Mouse (Mus musculus) limb, embryonic 13.5 days (tissue): ENCODE measurements around the gene Casz1. TPM values are rescaled to one million over a fixed set of nuclear protein-coding genes. Genes with fewer than 3 reads are reported as not detected.

Experiments
- ATAC-seq: fragments of 200-750 bp; cut with Nextera tagmentation; 2 replicates; pipeline ENCODE4 v1.8.0; 2017; ENCODE audit warnings: low read depth, moderate number of reproducible peaks, moderate TSS enrichment; ENCODE audit not compliant: low FRiP score
- H3K27ac ChIP-seq: fragments of 300-500 bp; sonication (generic); 2 replicates; pipeline ENCODE4 v1.5.1; 2015; ENCODE audit warnings: inconsistent platforms, mild to moderate bottlenecking, moderate library complexity
- H3K27me3 ChIP-seq: fragments of 300-500 bp; sonication (generic); 2 replicates; pipeline ENCODE4 v1.6.1; 2015; ENCODE audit warnings: mild to moderate bottlenecking, inconsistent platforms
- H3K36me3 ChIP-seq: fragments of 300-500 bp; sonication (generic); 2 replicates; pipeline ENCODE4 v1.6.1; 2015; ENCODE audit warnings: inconsistent platforms, mild to moderate bottlenecking, moderate library complexity
- H3K4me1 ChIP-seq: fragments of 300-500 bp; sonication (generic); 2 replicates; pipeline ENCODE4 v1.6.1; 2015; ENCODE audit warnings: inconsistent platforms
- H3K4me2 ChIP-seq: fragments of 300-500 bp; sonication (generic); replicated peaks from 2 replicates; pipeline ENCODE4 v1.6.1; 2015; ENCODE audit warnings: inconsistent platforms, mild to moderate bottlenecking, moderate library complexity
- H3K4me3 ChIP-seq: fragments of 300-500 bp; sonication (generic); 2 replicates; pipeline ENCODE4 v1.5.1; 2015; ENCODE audit warnings: moderate library complexity, mild to moderate bottlenecking, inconsistent platforms
- H3K9ac ChIP-seq: fragments of 300-500 bp; sonication (generic); 2 replicates; pipeline ENCODE4 v1.6.1; 2015; ENCODE audit warnings: mild to moderate bottlenecking, inconsistent platforms
- H3K9me3 ChIP-seq: fragments of 300-500 bp; sonication (generic); 2 replicates; pipeline ENCODE4 v1.6.1; 2016; ENCODE audit warnings: inconsistent platforms
- WGBS: fragments of 180-500 bp; shearing (Covaris S2); methylation state at CpG from one replicate; pipeline ENCODE4 v1.1.7; 2015; 5-methylcytosine and 5-hydroxymethylcytosine counted together
- polyA plus RNA-seq: library from polyadenylated mRNA; unstranded; fragments of >200 nt; fragmentation: Nextera tagmentation; extraction: Ambion mirVana; gene quantifications from 2 replicates; pipeline ENCODE4 v1.2.1, GENCODE M21; 2015

Gene Casz1
- polyA plus RNA-seq, 1 experiment from 2014 or later = 4.1 TPM

GRCm38 (mm10) chr4:148952328-148953222, 148.3 kb downstream of the Casz1 start:
- H3K27me3 ChIP-seq = peaks cover 93% of the 10 kb centered on the region
- peak overlapping the region; percentile 73 for H3K4me2 ChIP-seq
- peak overlapping the region; percentile 55 for H3K9ac ChIP-seq
- H3K4me3 ChIP-seq = peak overlapping the region; percentile 42
- H3K9me3 ChIP-seq = no peaks in the 10 kb centered on the region
- ATAC-seq = no peak
- no peak overlapping the region for H3K27ac ChIP-seq
- no peaks in the 10 kb centered on the region; the same call in 1 of the 2 replicates for H3K36me3 ChIP-seq
- peaks cover 72% of the 10 kb centered on the region for H3K4me1 ChIP-seq
- WGBS = 2% methylated on average over 68 of the region's 69 CpGs

- peaks cover 92% of the 10 kb centered on the region for H3K27me3 ChIP-seq
- ATAC-seq = no peak
- no peaks in the 10 kb centered on the region for H3K9me3 ChIP-seq
- H3K9ac ChIP-seq = no peak overlapping the region
- peaks cover 8% of the 10 kb centered on the region for H3K36me3 ChIP-seq
- H3K27ac ChIP-seq = no peak overlapping the region
- H3K4me3 ChIP-seq = no peak overlapping the region
- H3K4me2 ChIP-seq = no peak overlapping the region
- peaks cover 78% of the 10 kb centered on the region for H3K4me1 ChIP-seq
- WGBS = 82% methylated on average over 14 of the region's 14 CpGs
These were observed 151.0 kb downstream of the Casz1 start for GRCm38 (mm10) chr4:148955131-148955813.

GRCm38 (mm10) chr4:148960011-148960410, 155.8 kb downstream of the Casz1 start:
- Histone ChIP-seq H3K36me3 (peaks cover 40% of the 10 kb centered on the region), H3K4me3 (no peak overlapping the region), H3K4me2 (no peak overlapping the region), H3K4me1 (peaks cover 61% of the 10 kb centered on the region), H3K27me3 (peaks cover 88% of the 10 kb centered on the region), H3K9ac (no peak overlapping the region), H3K9me3 (no peaks in the 10 kb centered on the region), H3K27ac (no peak overlapping the region)
- WGBS = 75% methylated on average over 12 of the region's 12 CpGs
- no peak for ATAC-seq

GRCm38 (mm10) chr4:148961081-148961480, 156.9 kb downstream of the Casz1 start:
- H3K27me3 ChIP-seq = peaks cover 84% of the 10 kb centered on the region
- H3K36me3 ChIP-seq = peaks cover 40% of the 10 kb centered on the region

GRCm38 (mm10) chr4:148962096-148962495, 157.9 kb downstream of the Casz1 start:
- H3K27me3 ChIP-seq = peaks cover 85% of the 10 kb centered on the region
- H3K4me2 ChIP-seq = no peak overlapping the region
- H3K27ac ChIP-seq = no peak overlapping the region
- WGBS = 82% methylated on average over 1 of the region's 1 CpGs
- no peaks in the 10 kb centered on the region for H3K9me3 ChIP-seq
- H3K4me3 ChIP-seq = no peak overlapping the region
- H3K4me1 ChIP-seq = peaks cover 62% of the 10 kb centered on the region
- ATAC-seq = no peak
- H3K9ac ChIP-seq = no peak overlapping the region
- peaks cover 45% of the 10 kb centered on the region for H3K36me3 ChIP-seq

More at GRCm38 (mm10) chr4:148961081-148961480, 156.9 kb downstream of the Casz1 start:
- no peak for ATAC-seq
- Histone ChIP-seq H3K4me3 (no peak overlapping the region), H3K4me2 (no peak overlapping the region), H3K4me1 (peaks cover 62% of the 10 kb centered on the region), H3K27ac (no peak overlapping the region), H3K9ac (no peak overlapping the region), H3K9me3 (no peaks in the 10 kb centered on the region)
- 94% methylated on average over 19 of the region's 19 CpGs for WGBS

GRCm38 (mm10) chr4:148964541-148965310, 160.5 kb downstream of the Casz1 start:
- ATAC-seq = peak; percentile 78
- H3K9me3 ChIP-seq = no peaks in the 10 kb centered on the region
- H3K4me2 ChIP-seq = no peak overlapping the region
- no peak overlapping the region for H3K9ac ChIP-seq
- peaks cover 87% of the 10 kb centered on the region for H3K27me3 ChIP-seq
- H3K27ac ChIP-seq = no peak overlapping the region
- 12% methylated on average over 10 of the region's 10 CpGs for WGBS
- H3K36me3 ChIP-seq = peaks cover 43% of the 10 kb centered on the region
- peaks cover 65% of the 10 kb centered on the region for H3K4me1 ChIP-seq
- H3K4me3 ChIP-seq = no peak overlapping the region

- Histone ChIP-seq H3K27me3 (peaks cover 87% of the 10 kb centered on the region), H3K4me1 (peaks cover 71% of the 10 kb centered on the region), H3K36me3 (peaks cover 35% of the 10 kb centered on the region), H3K9me3 (no peaks in the 10 kb centered on the region), H3K27ac (no peak overlapping the region), H3K4me2 (no peak overlapping the region), H3K4me3 (no peak overlapping the region), H3K9ac (no peak overlapping the region)
- no peak for ATAC-seq
- 79% methylated on average over 5 of the region's 5 CpGs for WGBS
These were observed 161.9 kb downstream of the Casz1 start for GRCm38 (mm10) chr4:148966132-148966531.

GRCm38 (mm10) chr4:148968859-148969258, 164.6 kb downstream of the Casz1 start:
- Histone ChIP-seq H3K27ac (no peak overlapping the region), H3K36me3 (peaks cover 12% of the 10 kb centered on the region), H3K27me3 (peaks cover 84% of the 10 kb centered on the region), H3K4me3 (no peak overlapping the region), H3K4me1 (peaks cover 89% of the 10 kb centered on the region), H3K9me3 (no peaks in the 10 kb centered on the region), H3K9ac (no peak overlapping the region), H3K4me2 (no peak overlapping the region)
- 69% methylated on average over 5 of the region's 5 CpGs for WGBS
- no peak for ATAC-seq

- H3K4me2 ChIP-seq = no peak overlapping the region
- 75% methylated on average over 5 of the region's 5 CpGs for WGBS
- peaks cover 88% of the 10 kb centered on the region for H3K27me3 ChIP-seq
- peaks cover 88% of the 10 kb centered on the region for H3K4me1 ChIP-seq
- H3K9ac ChIP-seq = no peak overlapping the region
- H3K4me3 ChIP-seq = no peak overlapping the region
- no peaks in the 10 kb centered on the region for H3K9me3 ChIP-seq
- H3K36me3 ChIP-seq = peaks cover 12% of the 10 kb centered on the region
- no peak overlapping the region for H3K27ac ChIP-seq
- no peak for ATAC-seq
These were observed 165.4 kb downstream of the Casz1 start for GRCm38 (mm10) chr4:148969610-148970009.

- no peak overlapping the region for H3K4me3 ChIP-seq
- peaks cover 12% of the 10 kb centered on the region for H3K36me3 ChIP-seq
- peaks cover 94% of the 10 kb centered on the region for H3K27me3 ChIP-seq
- no peak for ATAC-seq
- peaks cover 86% of the 10 kb centered on the region for H3K4me1 ChIP-seq
- no peaks in the 10 kb centered on the region for H3K9me3 ChIP-seq
- H3K9ac ChIP-seq = no peak overlapping the region
- WGBS = 87% methylated on average over 4 of the region's 4 CpGs
- no peak overlapping the region for H3K4me2 ChIP-seq
- H3K27ac ChIP-seq = no peak overlapping the region
These were observed 166.5 kb downstream of the Casz1 start for GRCm38 (mm10) chr4:148970742-148971141.

- ATAC-seq = no peak; the same call in 1 of the 2 replicates
- no peak overlapping the region for H3K9ac ChIP-seq
- H3K4me1 ChIP-seq = peaks cover 77% of the 10 kb centered on the region
- H3K4me3 ChIP-seq = no peak overlapping the region
- H3K27me3 ChIP-seq = peaks cover 88% of the 10 kb centered on the region
- peaks cover 9% of the 10 kb centered on the region for H3K36me3 ChIP-seq
- H3K9me3 ChIP-seq = no peaks in the 10 kb centered on the region
- H3K27ac ChIP-seq = no peak overlapping the region
- H3K4me2 ChIP-seq = no peak overlapping the region
- WGBS = 71% methylated on average over 3 of the region's 3 CpGs
These were observed 167.5 kb downstream of the Casz1 start for GRCm38 (mm10) chr4:148971613-148972242.
